Mouse (Mus musculus) liver (tissue): ENCODE data around the gene Kpna6.
A peak's percentile ranks its signal among the peaks of the same experiment; 100 is the strongest.

Experiments
- DNase-seq: peaks from one replicate; pipeline ENCODE4 v3.0.0-alpha.2; 2020; ENCODE audit warnings: mixed read lengths

Gene Kpna6

GRCm38 (mm10) chr4:129645204-129645603, 27.4 kb downstream of the Kpna6 start:
- DNase-seq: no peak

GRCm38 (mm10) chr4:129641756-129642155, 30.8 kb downstream of the Kpna6 start:
- DNase-seq: no peak

- DNase-seq: peak; percentile 97
These were observed 31.7 kb downstream of the Kpna6 start, which contains the start of gene Txlna for GRCm38 (mm10) chr4:129640638-129641467. TSS of gene Txlna (minus strand) at chr4:129641065.

GRCm38 (mm10) chr4:129640101-129640637, 32.4 kb downstream of the Kpna6 start:
- peak; percentile 35 for DNase-seq

GRCm38 (mm10) chr4:129639221-129639620, 33.3 kb downstream of the Kpna6 start:
- no peak for DNase-seq

GRCm38 (mm10) chr4:129633852-129634251, 38.7 kb downstream of the Kpna6 start:
- DNase-seq: peak; percentile 58

GRCm38 (mm10) chr4:129631867-129632266, 40.7 kb downstream of the Kpna6 start:
- DNase-seq: no peak

GRCm38 (mm10) chr4:129630944-129631343, 41.6 kb downstream of the Kpna6 start:
- DNase-seq: no peak

- DNase-seq: no peak
These were observed 46.5 kb downstream of the Kpna6 start for GRCm38 (mm10) chr4:129626035-129626434.

GRCm38 (mm10) chr4:129625496-129625895, 47.1 kb downstream of the Kpna6 start:
- DNase-seq: no peak

GRCm38 (mm10) chr4:129625029-129625370, 47.6 kb downstream of the Kpna6 start:
- DNase-seq: peak; percentile 78

- DNase-seq: peak; percentile 91
These were observed 48.1 kb downstream of the Kpna6 start for GRCm38 (mm10) chr4:129624281-129625028.

GRCm38 (mm10) chr4:129623681-129624091, 48.9 kb downstream of the Kpna6 start, which contains the start of gene Ccdc28b:
TSS of gene Ccdc28b (minus strand) at chr4:129623947.
- DNase-seq: peak; percentile 36

GRCm38 (mm10) chr4:129622803-129623535, 49.6 kb downstream of the Kpna6 start:
- DNase-seq: no peak

- DNase-seq: no peak
These were observed 50.3 kb downstream of the Kpna6 start for GRCm38 (mm10) chr4:129622120-129622802.

GRCm38 (mm10) chr4:129621283-129621841, 51.2 kb downstream of the Kpna6 start:
- DNase-seq: no peak

- DNase-seq: no peak
These were observed 51.9 kb downstream of the Kpna6 start for GRCm38 (mm10) chr4:129620419-129621282.

GRCm38 (mm10) chr4:129618786-129619691, 53.5 kb downstream of the Kpna6 start, which contains the start of gene Iqcc:
TSS of gene Iqcc (minus strand) at chr4:129619099.
- peak; percentile 95 for DNase-seq

- DNase-seq: no peak
These were observed 54.5 kb downstream of the Kpna6 start for GRCm38 (mm10) chr4:129618031-129618430.
